Mouse (Mus musculus): Measurements from ENCODE around the gene Pik3r2. TPM values are rescaled to one million over a fixed set of nuclear protein-coding genes. Genes with fewer than 3 reads are reported as not detected.

The Pik3r2 gene
- polyA plus RNA-seq, 1 experiment = 150 TPM

DNA sequence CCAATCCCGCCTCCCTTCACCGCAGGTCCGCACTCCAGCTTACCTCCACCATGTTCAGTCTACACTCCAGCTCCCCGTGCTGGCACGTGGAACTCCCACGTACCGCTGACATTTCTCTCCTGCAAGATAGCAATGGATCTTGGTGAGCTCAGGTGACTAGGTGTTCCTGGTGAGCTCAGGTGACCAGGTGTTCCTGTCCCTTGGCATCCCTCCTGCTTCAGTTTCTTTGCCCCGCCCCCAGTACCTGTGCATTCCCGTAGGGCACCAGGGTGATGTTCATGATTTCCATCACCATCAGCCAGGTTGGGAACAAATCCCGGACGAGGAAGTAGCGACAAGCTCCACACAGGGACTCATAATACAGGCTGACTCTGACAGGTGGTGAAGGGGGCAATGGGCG is 11.8 kb downstream of the Pik3r2 start:
- TF ChIP-seq POLR2A (IDR thresholded peaks at IDR 0.05; ENCODE audit: borderline replicate concordance, extremely low read depth, insufficient read depth, insufficient read length, poor library complexity, severe bottlenecking) (no peak), CTCF (IDR thresholded peaks at IDR 0.05; ENCODE audit: borderline replicate concordance, extremely low read depth, insufficient read depth, insufficient read length) (no peak)
- DNase-seq (ENCODE audit: low read depth) = no peak

- TF ChIP-seq CTCF (IDR thresholded peaks at IDR 0.05; ENCODE audit: borderline replicate concordance, extremely low read depth, insufficient read depth, insufficient read length) (no peak), POLR2A (IDR thresholded peaks at IDR 0.05; ENCODE audit: borderline replicate concordance, extremely low read depth, insufficient read depth, insufficient read length, poor library complexity, severe bottlenecking) (no peak)
- no peak for DNase-seq (ENCODE audit: low read depth)
Measured at GRCm38 (mm10) chr8:70764026-70764425, 12.5 kb downstream of the Pik3r2 start.

- TF ChIP-seq POLR2A (IDR thresholded peaks at IDR 0.05; ENCODE audit: borderline replicate concordance, extremely low read depth, insufficient read depth, insufficient read length, poor library complexity, severe bottlenecking) (no peak), CTCF (IDR thresholded peaks at IDR 0.05; ENCODE audit: borderline replicate concordance, extremely low read depth, insufficient read depth, insufficient read length) (peak; percentile 82)
- DNase-seq (ENCODE audit: low read depth) = no peak
Measured at GRCm38 (mm10) chr8:70763354-70763753, 13.2 kb downstream of the Pik3r2 start.

- DNase-seq (ENCODE audit: low read depth) = no peak
- TF ChIP-seq CTCF (IDR thresholded peaks at IDR 0.05; ENCODE audit: borderline replicate concordance, extremely low read depth, insufficient read depth, insufficient read length) = no peak
- no peak for TF ChIP-seq POLR2A (IDR thresholded peaks at IDR 0.05; ENCODE audit: borderline replicate concordance, extremely low read depth, insufficient read depth, insufficient read length, poor library complexity, severe bottlenecking)
Measured at GRCm38 (mm10) chr8:70762118-70762517, 14.4 kb downstream of the Pik3r2 start.

DNA sequence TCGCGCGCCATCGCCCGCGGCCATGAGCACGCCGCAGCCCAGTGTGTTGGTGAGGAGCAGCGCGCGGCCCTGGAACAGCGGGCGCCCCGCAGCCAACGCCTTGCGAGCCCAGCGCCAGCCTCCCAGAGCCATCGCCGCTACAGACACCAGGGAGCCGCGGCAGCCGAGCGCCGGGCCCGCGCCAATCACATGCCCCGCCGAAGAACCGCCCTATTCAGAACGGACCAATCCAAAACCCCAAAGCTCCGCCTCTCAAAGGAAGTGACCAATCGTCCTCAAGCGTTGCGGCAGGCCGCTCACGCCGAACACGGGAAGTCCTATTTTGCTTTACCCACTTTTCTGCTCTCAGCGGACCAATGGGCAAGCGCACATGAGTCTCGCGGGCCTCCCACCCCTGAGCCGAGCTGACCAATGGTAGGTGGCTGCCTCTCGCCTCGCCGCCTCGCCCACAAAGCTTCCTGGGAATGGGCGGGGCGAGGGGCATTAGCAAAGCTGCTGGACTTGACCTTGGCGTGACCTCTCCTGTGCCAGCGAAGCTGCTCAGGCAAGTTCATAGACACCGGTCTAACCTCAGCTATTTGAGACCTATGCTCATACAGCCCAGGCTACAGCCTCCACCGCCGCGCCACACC is 15.6 kb downstream of the Pik3r2 start, which contains the start of gene Mpv17l2:
Gene Mpv17l2, minus strand, starts transcription at position 172 of the 632 bp plus-strand sequence.
- peak; percentile 64 for TF ChIP-seq POLR2A (IDR thresholded peaks at IDR 0.05; ENCODE audit: borderline replicate concordance, extremely low read depth, insufficient read depth, insufficient read length, poor library complexity, severe bottlenecking)
- no peak for TF ChIP-seq CTCF (IDR thresholded peaks at IDR 0.05; ENCODE audit: borderline replicate concordance, extremely low read depth, insufficient read depth, insufficient read length)
- DNase-seq (ENCODE audit: low read depth) = peak; percentile 99

DNA sequence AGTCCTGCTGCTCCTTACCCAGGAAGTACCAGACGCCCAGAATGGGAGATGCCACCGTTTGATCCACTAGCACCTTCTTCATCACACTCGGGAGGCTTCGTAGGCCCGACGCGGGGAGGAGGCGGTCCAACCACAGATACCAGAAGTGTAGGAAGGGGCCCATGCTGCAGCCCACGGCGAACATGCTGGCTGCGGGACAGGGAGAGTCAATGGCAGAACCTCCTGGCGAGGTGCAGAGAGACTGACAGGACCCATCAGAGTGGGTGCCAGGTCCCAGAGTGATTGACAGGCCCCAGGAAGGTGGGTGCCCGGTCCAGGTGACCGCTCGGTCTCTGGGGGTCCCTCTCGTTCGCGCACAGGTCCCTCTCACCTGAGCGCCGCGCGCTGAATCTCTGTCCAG is 16.2 kb downstream of the Pik3r2 start:
- no peak for DNase-seq (ENCODE audit: low read depth)
- TF ChIP-seq CTCF (IDR thresholded peaks at IDR 0.05; ENCODE audit: borderline replicate concordance, extremely low read depth, insufficient read depth, insufficient read length) = no peak
- no peak for TF ChIP-seq POLR2A (IDR thresholded peaks at IDR 0.05; ENCODE audit: borderline replicate concordance, extremely low read depth, insufficient read depth, insufficient read length, poor library complexity, severe bottlenecking)

- peak; percentile 50 for DNase-seq (ENCODE audit: low read depth)
- TF ChIP-seq CTCF (IDR thresholded peaks at IDR 0.05; ENCODE audit: borderline replicate concordance, extremely low read depth, insufficient read depth, insufficient read length) (no peak), POLR2A (IDR thresholded peaks at IDR 0.05; ENCODE audit: borderline replicate concordance, extremely low read depth, insufficient read depth, insufficient read length, poor library complexity, severe bottlenecking) (no peak)
Measured at GRCm38 (mm10) chr8:70758616-70759561, 17.6 kb downstream of the Pik3r2 start.

GRCm38 (mm10) chr8:70758308-70758615 is 18.3 kb downstream of the Pik3r2 start:
- DNase-seq (ENCODE audit: low read depth) = peak; percentile 80
- no peak for TF ChIP-seq CTCF (IDR thresholded peaks at IDR 0.05; ENCODE audit: borderline replicate concordance, extremely low read depth, insufficient read depth, insufficient read length)
- no peak for TF ChIP-seq POLR2A (IDR thresholded peaks at IDR 0.05; ENCODE audit: borderline replicate concordance, extremely low read depth, insufficient read depth, insufficient read length, poor library complexity, severe bottlenecking)

GRCm38 (mm10) chr8:70757523-70758307 is 18.8 kb downstream of the Pik3r2 start:
- TF ChIP-seq CTCF (IDR thresholded peaks at IDR 0.05; ENCODE audit: borderline replicate concordance, extremely low read depth, insufficient read depth, insufficient read length) = peak; percentile 41; the same call in 1 of the 2 replicates
- TF ChIP-seq POLR2A (IDR thresholded peaks at IDR 0.05; ENCODE audit: borderline replicate concordance, extremely low read depth, insufficient read depth, insufficient read length, poor library complexity, severe bottlenecking) = no peak
- DNase-seq (ENCODE audit: low read depth) = peak; percentile 63

DNA sequence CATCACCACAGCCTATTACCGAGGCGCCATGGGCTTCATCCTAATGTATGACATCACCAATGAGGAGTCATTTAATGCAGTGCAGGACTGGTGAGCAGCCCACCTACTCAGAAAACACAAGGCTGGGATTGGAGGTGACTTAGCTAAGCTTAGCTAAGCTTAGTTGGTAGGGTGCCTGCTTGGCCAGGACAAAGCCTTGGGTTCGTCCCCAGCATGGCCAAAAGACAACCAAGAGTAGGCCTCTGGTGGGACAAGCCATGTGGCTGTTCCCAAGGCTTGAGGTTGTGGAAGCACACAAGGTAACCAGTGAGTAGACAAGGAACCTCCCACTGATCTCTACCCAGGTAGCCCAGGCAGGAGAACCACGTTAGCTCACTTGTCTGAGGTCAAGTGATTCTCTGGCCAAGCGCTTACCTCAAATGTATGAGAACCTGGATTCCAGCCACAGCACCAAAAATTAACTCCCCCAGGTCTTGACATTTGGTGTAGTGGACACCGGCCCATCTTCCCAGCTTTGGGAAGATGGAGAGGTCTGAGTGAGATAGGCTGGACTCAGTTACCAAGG is 20.0 kb downstream of the Pik3r2 start:
- DNase-seq (ENCODE audit: low read depth) = no peak
- TF ChIP-seq POLR2A (IDR thresholded peaks at IDR 0.05; ENCODE audit: borderline replicate concordance, extremely low read depth, insufficient read depth, insufficient read length, poor library complexity, severe bottlenecking) (no peak), CTCF (IDR thresholded peaks at IDR 0.05; ENCODE audit: borderline replicate concordance, extremely low read depth, insufficient read depth, insufficient read length) (no peak)
